Mouse (Mus musculus): ENCODE results near the gene Ghr. TPM values are rescaled to one million over a fixed set of nuclear protein-coding genes. Genes with fewer than 3 reads are reported as not detected.

Ghr gene
- 1 to 10 TPM in 1 of 2 experiments, under 1 TPM in 1; 0.84 to 1.2 TPM for polyA plus RNA-seq (2017; shearing (Covaris generic))

GRCm38 (mm10) chr15:3582807-3583636, at the start of gene Ghr:
TSS of gene Ghr (minus strand) at chr15:3583492.

GRCm38 (mm10) chr15:3303426-3303825, 279.9 kb downstream of the Ghr start, which contains the start of gene Ccdc152:
TSS of gene Ccdc152 (minus strand) at chr15:3303526.

DNA sequence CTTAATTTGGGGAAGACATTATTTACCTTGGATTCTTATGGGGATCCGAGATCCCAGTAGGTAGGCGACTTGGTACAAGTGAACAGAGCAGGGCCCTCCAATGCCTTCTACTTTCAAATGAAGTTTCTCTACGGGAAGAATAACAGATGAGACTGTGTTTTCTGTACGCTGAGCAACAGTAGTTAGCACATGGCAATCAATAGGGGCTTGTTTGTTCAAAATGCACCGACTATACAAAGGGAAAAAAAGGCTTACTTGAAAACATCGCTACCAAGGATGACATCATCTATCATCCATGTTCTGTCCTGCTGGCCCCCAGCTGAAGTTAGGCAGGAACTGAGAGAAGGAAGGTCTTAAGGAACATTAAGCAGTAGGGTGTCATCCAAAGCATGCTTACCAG, 315.0 kb downstream of the Ghr start, which contains the start of gene Selenop:
Selenop (plus strand) TSS at position 301 of the 400 bp plus-strand sequence.

Data from inflammation-experienced regulatory T-cells (primary cell).